In the genomic region with DNA sequence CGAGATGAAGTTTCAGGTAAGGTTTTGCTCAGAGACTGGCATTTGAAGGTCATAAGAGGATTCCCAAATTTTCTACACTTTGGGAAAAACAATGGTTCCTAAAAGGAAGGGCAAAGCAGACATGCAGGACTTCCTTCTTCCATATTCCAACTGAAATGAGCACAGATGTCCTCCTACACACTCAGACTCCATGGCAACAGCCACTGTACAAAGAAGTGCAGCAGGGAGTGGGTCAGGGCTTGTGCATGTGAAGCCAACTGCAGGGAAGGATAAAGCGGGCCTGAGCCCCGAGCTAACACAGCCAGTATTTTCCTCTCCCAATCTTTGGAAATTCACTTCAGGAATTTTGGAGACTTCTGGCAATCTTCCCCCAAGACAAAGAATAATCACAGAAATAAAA, we compare ENCODE assay signal across 12 mouse cellular contexts.
A peak's percentile ranks its signal among the peaks of the same experiment; 100 is the strongest.
DNase-seq lines count a peak whose midpoint lies in the region; ATAC-seq and TF ChIP-seq lines count a peak whose summit lies in the region.
"Had no signal": no experiment of that assay in that cellular context is flagged by ENCODE, and none has a peak within 500 bp of the region (broad histone marks: within the 10 kb centered on the region; RNA-seq: fewer than 3 reads in every experiment).

No protein-coding gene starts in this region.

- TF ChIP-seq EP300 in heart, adult 2 months (IDR thresholded peaks at IDR 0.05; ENCODE audit: insufficient read depth, low read depth, low read length), result no peak

- no peak for TF ChIP-seq CTCF in heart, adult 2 months (IDR thresholded peaks at IDR 0.05)

- H3K27ac ChIP-seq in heart, embryonic 15.5 days, result 0 out of 2 replicates have a peak overlapping the region, but pooled peaks have one; percentile 6
- no peak overlapping the region for H3K27ac ChIP-seq in heart, adult 2 months
- H3K27ac ChIP-seq in midbrain, embryonic 14.5 days (replicated peaks; ENCODE audit: low read depth, low read length), result no peak overlapping the region
- H3K27ac ChIP-seq in midbrain, embryonic 10.5 days (replicated peaks), result no peak overlapping the region

- no peak for DNase-seq in heart, adult 2 months
- peak; percentile 25 for DNase-seq in midbrain, embryonic 14.5 days
- DNase-seq in midbrain, embryonic 10.5 days (ENCODE audit: low spot score), result no peak
- peak; percentile 53 to 70 for DNase-seq in layer of hippocampus, adult 8-10 months (ENCODE audit: low spot score in 2 of 2)
- peak; percentile 22 for DNase-seq in right cerebral cortex, postnatal 14 days
- DNase-seq in thymus, adult 18-20 months, result no peak
- no peak for DNase-seq in adrenal gland, postnatal 14 days
- DNase-seq: gastrocnemius, postnatal 10 days; heart, postnatal 36 days; kidney, adult 9 months; lung, postnatal 4 days had no signal

- H3K4me2 ChIP-seq in heart, embryonic 15.5 days, result no peak overlapping the region
- H3K4me2 ChIP-seq in midbrain, embryonic 14.5 days (ENCODE audit: low read length), result no peak overlapping the region

- H3K4me3 ChIP-seq in heart, embryonic 15.5 days, result no peak overlapping the region
- H3K4me3 ChIP-seq in heart, adult 2 months, result no peak overlapping the region
- no peak overlapping the region for H3K4me3 ChIP-seq in midbrain, embryonic 14.5 days (replicated peaks; ENCODE audit: low read depth, low read length)
- no peak overlapping the region for H3K4me3 ChIP-seq in midbrain, embryonic 10.5 days

- H3K27me3 ChIP-seq in heart, embryonic 15.5 days, result no peaks in the 10 kb centered on the region
- H3K27me3 ChIP-seq in heart, adult 2 months (ENCODE audit: control insufficient read depth, insufficient read depth, low read length), result no peaks in the 10 kb centered on the region
- no peaks in the 10 kb centered on the region for H3K27me3 ChIP-seq in midbrain, embryonic 14.5 days (ENCODE audit: control insufficient read depth, insufficient read depth, low read length)
- H3K27me3 ChIP-seq in midbrain, embryonic 10.5 days (ENCODE audit: low read depth, poor library complexity, severe bottlenecking), result no peaks in the 10 kb centered on the region

- peaks cover 2% of the 10 kb centered on the region; the same call in 1 of the 2 replicates for H3K4me1 ChIP-seq in heart, embryonic 15.5 days (replicated peaks)
- H3K4me1 ChIP-seq in heart, adult 2 months (ENCODE audit: control insufficient read depth, insufficient read depth, low read length), result no peaks in the 10 kb centered on the region
- H3K4me1 ChIP-seq in midbrain, embryonic 14.5 days (ENCODE audit: control insufficient read depth, insufficient read depth, low read length), result no peaks in the 10 kb centered on the region
- peaks cover 7% of the 10 kb centered on the region for H3K4me1 ChIP-seq in midbrain, embryonic 10.5 days

- WGBS in heart, embryonic 15.5 days, result 59% methylated on average over 3 of the region's 3 CpGs
- WGBS in heart, adult 2 months, result 51% methylated on average over 3 of the region's 3 CpGs
- WGBS in midbrain, embryonic 14.5 days, result 66% methylated on average over 3 of the region's 3 CpGs
- WGBS in midbrain, embryonic 10.5 days, result 84% methylated on average over 3 of the region's 3 CpGs

- H3K9ac ChIP-seq in heart, embryonic 15.5 days, result no peak overlapping the region
- H3K9ac ChIP-seq in heart, adult 2 months (ENCODE audit: low read depth, low read length), result no peak overlapping the region
- no peak overlapping the region for H3K9ac ChIP-seq in midbrain, embryonic 14.5 days (replicated peaks; ENCODE audit: low read length)

- peaks cover 6% of the 10 kb centered on the region for H3K36me3 ChIP-seq in heart, embryonic 15.5 days
- no peaks in the 10 kb centered on the region for H3K36me3 ChIP-seq in heart, adult 2 months (ENCODE audit: control insufficient read depth, insufficient read depth, low read length)
- H3K36me3 ChIP-seq in midbrain, embryonic 14.5 days (ENCODE audit: control insufficient read depth, insufficient read depth, low read length), result 0 out of 2 replicates have a peak, but pooled peaks cover 14% of the 10 kb centered on the region
- 0 out of 2 replicates have a peak, but pooled peaks cover 4% of the 10 kb centered on the region for H3K36me3 ChIP-seq in midbrain, embryonic 10.5 days

- H3K79me2 ChIP-seq in heart, adult 2 months (replicated peaks; ENCODE audit: control insufficient read depth, insufficient read depth, low read length), result no peaks in the 10 kb centered on the region

- no peak for ATAC-seq in heart, embryonic 15.5 days (replicated peaks; ENCODE audit: insufficient number of reproducible peaks, insufficient read depth, low FRiP score, low read depth)
- ATAC-seq in midbrain, embryonic 14.5 days (ENCODE audit: low FRiP score, low TSS enrichment), result no peak

- no peak for TF ChIP-seq POLR2A in heart, adult 2 months (IDR thresholded peaks at IDR 0.05; ENCODE audit: insufficient read depth, low read depth, low read length)

- H3K9me3 ChIP-seq in heart, embryonic 15.5 days (replicated peaks), result no peaks in the 10 kb centered on the region
- H3K9me3 ChIP-seq in midbrain, embryonic 14.5 days (ENCODE audit: control insufficient read depth, low read length), result no peaks in the 10 kb centered on the region
- H3K9me3 ChIP-seq in midbrain, embryonic 10.5 days (replicated peaks), result no peaks in the 10 kb centered on the region

- intact Hi-C loops in heart, adult 2 months (cut with DNase I), result no loop called here

Comparison
In these comparisons a context has a peak if more than half of its experiments do, and no peak if none do; other contexts are left out.
1. DNase-seq: peak in midbrain, embryonic 14.5 days (single experiment), layer of hippocampus, adult 8-10 months (2 of 2) and right cerebral cortex, postnatal 14 days (single experiment); none in heart, adult 2 months (0 of 2), midbrain, embryonic 10.5 days (single experiment), thymus, adult 18-20 months (0 of 2) and adrenal gland, postnatal 14 days (single experiment).